Mouse (Mus musculus) stomach, postnatal 0 days (tissue): ENCODE results near the gene Man2a1. TPM values are rescaled to one million over a fixed set of nuclear protein-coding genes. Genes with fewer than 3 reads are reported as not detected.

Source experiments
- ATAC-seq: fragments of 200-750 bp; cut with Nextera tagmentation; 2 replicates; pipeline ENCODE4 v1.8.0; 2017; ENCODE audit not compliant: low FRiP score, low TSS enrichment
- DNase-seq: peaks from one replicate; pipeline ENCODE4 v3.0.0-alpha.2; 2016; ENCODE audit warnings: low spot score
- H3K27ac ChIP-seq: fragments of 300-500 bp; sonication (generic); replicated peaks from 2 replicates; pipeline ENCODE4 v1.5.1; 2014; ENCODE audit warnings: mild to moderate bottlenecking, control low read depth
- H3K27me3 ChIP-seq: fragments of 300-500 bp; sonication (generic); 2 replicates; pipeline ENCODE4 v1.6.1; 2014; ENCODE audit warnings: low read length; ENCODE audit not compliant: control insufficient read depth, insufficient read depth
- H3K36me3 ChIP-seq: fragments of 300-500 bp; sonication (generic); 2 replicates; pipeline ENCODE4 v1.6.1; 2014; ENCODE audit warnings: low read length, mixed read lengths; ENCODE audit not compliant: control insufficient read depth, insufficient read depth
- H3K4me1 ChIP-seq: fragments of 300-500 bp; sonication (generic); replicated peaks from 2 replicates; pipeline ENCODE4 v1.6.1; 2014; ENCODE audit warnings: antibody characterized with exemption; ENCODE audit not compliant: control insufficient read depth, insufficient read depth
- H3K4me2 ChIP-seq: fragments of 300-500 bp; sonication (generic); replicated peaks from 2 replicates; pipeline ENCODE4 v1.6.1; 2014; ENCODE audit warnings: low read depth, mild to moderate bottlenecking, control low read depth, moderate library complexity
- H3K4me3 ChIP-seq: fragments of 300-500 bp; sonication (generic); 2 replicates; pipeline ENCODE4 v1.5.1; 2014; ENCODE audit warnings: low read depth, low read length, control low read depth
- H3K9ac ChIP-seq: fragments of 300-500 bp; sonication (generic); 2 replicates; pipeline ENCODE4 v1.6.1; 2014; ENCODE audit warnings: mild to moderate bottlenecking, low read length, control low read depth, mixed read lengths
- H3K9me3 ChIP-seq: fragments of 300-500 bp; sonication (generic); 2 replicates; pipeline ENCODE4 v1.6.1; 2016; ENCODE audit warnings: low read length; ENCODE audit not compliant: control insufficient read depth
- CTCF ChIP-seq: IDR thresholded peaks from 2 replicates; pipeline ENCODE4 v1.5.1; 2016; ENCODE audit warnings: antibody characterized with exemption, low read depth, mild to moderate bottlenecking, moderate library complexity
- EP300 ChIP-seq: optimal IDR thresholded peaks from 2 replicates; pipeline ENCODE3; 2016; ENCODE audit warnings: antibody characterized with exemption
- WGBS: fragments of 180-500 bp; shearing (Covaris S2); extraction: QIAGEN DNeasy Blood & Tissue Kit; methylation state at CpG from one replicate; pipeline ENCODE4 v1.1.7; 2014; 5-methylcytosine and 5-hydroxymethylcytosine counted together
- polyA plus RNA-seq: library from polyadenylated mRNA; unstranded; fragments of >200 nt; fragmentation: Nextera tagmentation; extraction: Ambion mirVana; gene quantifications from 2 replicates; pipeline ENCODE4 v1.2.1, GENCODE M21; 2015

Gene Man2a1
- polyA plus RNA-seq, 1 experiment from 2014 or later, result 9.3 TPM

- H3K27me3 ChIP-seq, result no peaks in the 10 kb centered on the region
- ATAC-seq (no peak), DNase-seq (no peak)
- H3K4me1 ChIP-seq, result no peaks in the 10 kb centered on the region
- no peak for TF ChIP-seq CTCF
- no peak for TF ChIP-seq EP300
- H3K4me3 ChIP-seq, result no peak overlapping the region
- H3K9me3 ChIP-seq, result no peaks in the 10 kb centered on the region
- H3K9ac ChIP-seq, result no peak overlapping the region
- H3K4me2 ChIP-seq, result no peak overlapping the region
- H3K36me3 ChIP-seq, result no peaks in the 10 kb centered on the region
- 57% methylated on average over 8 of the region's 8 CpGs for WGBS
- H3K27ac ChIP-seq, result no peak overlapping the region
These were observed 20.8 kb upstream of the Man2a1 start for GRCm38 (mm10) chr17:64579696-64580095.

DNA sequence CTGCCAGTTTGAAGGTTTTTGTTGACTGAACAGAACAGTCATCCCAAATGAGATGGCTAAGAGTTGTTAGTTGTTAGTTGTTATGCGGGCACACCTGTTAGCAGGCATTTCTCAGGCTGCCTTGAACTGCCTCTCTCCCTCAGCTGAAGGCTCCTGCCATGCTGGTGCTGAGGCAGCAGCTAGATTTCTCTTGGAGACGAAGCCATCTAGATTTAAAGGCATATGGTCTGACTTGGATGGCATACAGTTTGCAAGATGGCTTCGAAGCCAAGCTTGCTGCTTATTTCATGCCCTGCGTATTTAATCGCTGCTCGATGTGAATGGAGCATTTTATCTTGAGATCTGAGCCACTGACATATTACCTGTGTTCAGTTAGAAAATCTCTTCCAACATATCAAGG lies 19.4 kb upstream of the Man2a1 start:
- DNase-seq, result no peak
- no peak for ATAC-seq
- H3K36me3 ChIP-seq, result no peaks in the 10 kb centered on the region
- H3K9ac ChIP-seq, result no peak overlapping the region
- TF ChIP-seq CTCF (no peak), EP300 (no peak)
- no peaks in the 10 kb centered on the region for H3K9me3 ChIP-seq
- no peak overlapping the region for H3K4me2 ChIP-seq
- 85% methylated on average over 6 of the region's 6 CpGs for WGBS
- H3K4me3 ChIP-seq, result no peak overlapping the region
- H3K27ac ChIP-seq, result no peak overlapping the region
- H3K4me1 ChIP-seq, result no peaks in the 10 kb centered on the region
- no peaks in the 10 kb centered on the region for H3K27me3 ChIP-seq

- Histone ChIP-seq H3K4me2 (no peak overlapping the region), H3K4me3 (no peak overlapping the region), H3K27me3 (no peaks in the 10 kb centered on the region), H3K4me1 (no peaks in the 10 kb centered on the region), H3K36me3 (no peaks in the 10 kb centered on the region), H3K9me3 (no peaks in the 10 kb centered on the region), H3K27ac (no peak overlapping the region), H3K9ac (no peak overlapping the region)
- 84% methylated on average over 3 of the region's 3 CpGs for WGBS
- ATAC-seq, result no peak
- no peak for DNase-seq
- TF ChIP-seq CTCF (no peak), EP300 (no peak)
These were observed 18.6 kb upstream of the Man2a1 start for GRCm38 (mm10) chr17:64581962-64582361.

GRCm38 (mm10) chr17:64590483-64590882 lies 10.1 kb upstream of the Man2a1 start:
- Histone ChIP-seq H3K4me3 (no peak overlapping the region), H3K9me3 (no peaks in the 10 kb centered on the region), H3K27me3 (no peaks in the 10 kb centered on the region), H3K27ac (no peak overlapping the region), H3K36me3 (no peaks in the 10 kb centered on the region), H3K9ac (no peak overlapping the region), H3K4me2 (no peak overlapping the region), H3K4me1 (no peaks in the 10 kb centered on the region)
- no peak for TF ChIP-seq CTCF
- no peak for TF ChIP-seq EP300
- peak; percentile 84 for ATAC-seq
- DNase-seq, result no peak
- 43% methylated on average over 4 of the region's 4 CpGs for WGBS

DNA sequence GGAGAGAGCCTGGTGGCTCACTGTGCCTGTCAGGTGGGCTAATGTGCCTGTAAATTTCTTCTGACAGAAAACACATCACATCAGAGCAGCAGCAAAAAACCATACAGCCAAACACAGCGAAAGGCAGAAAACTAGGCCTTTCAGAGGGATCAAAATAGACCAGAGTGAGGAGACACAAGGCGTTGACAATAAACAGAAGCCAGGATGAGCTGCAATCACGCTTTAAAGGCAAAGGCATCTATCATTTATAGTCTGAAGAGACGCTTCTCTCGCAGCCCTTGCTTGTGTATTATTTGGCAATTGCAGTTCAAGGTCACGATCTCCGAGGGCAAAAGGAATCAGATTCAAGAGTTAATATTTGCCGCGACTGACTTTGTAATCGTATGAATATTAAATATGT lies 9.2 kb upstream of the Man2a1 start:
- H3K4me1 ChIP-seq, result no peaks in the 10 kb centered on the region
- no peak overlapping the region for H3K4me3 ChIP-seq
- H3K9me3 ChIP-seq, result no peaks in the 10 kb centered on the region
- no peaks in the 10 kb centered on the region for H3K36me3 ChIP-seq
- WGBS, result 73% methylated on average over 10 of the region's 10 CpGs
- H3K9ac ChIP-seq, result no peak overlapping the region
- no peak for ATAC-seq
- no peaks in the 10 kb centered on the region for H3K27me3 ChIP-seq
- no peak for TF ChIP-seq CTCF
- no peak for TF ChIP-seq EP300
- H3K4me2 ChIP-seq, result no peak overlapping the region
- no peak overlapping the region for H3K27ac ChIP-seq
- no peak for DNase-seq

GRCm38 (mm10) chr17:64592355-64592754 lies 8.2 kb upstream of the Man2a1 start:
- no peak overlapping the region for H3K4me3 ChIP-seq
- no peak overlapping the region for H3K9ac ChIP-seq
- no peak for ATAC-seq
- H3K27me3 ChIP-seq, result no peaks in the 10 kb centered on the region
- H3K4me1 ChIP-seq, result no peaks in the 10 kb centered on the region
- DNase-seq, result no peak
- 82% methylated on average over 2 of the region's 2 CpGs for WGBS
- no peaks in the 10 kb centered on the region for H3K9me3 ChIP-seq
- H3K36me3 ChIP-seq, result no peaks in the 10 kb centered on the region
- H3K27ac ChIP-seq, result no peak overlapping the region
- H3K4me2 ChIP-seq, result no peak overlapping the region
- TF ChIP-seq CTCF, result no peak
- TF ChIP-seq EP300, result no peak
